Mouse (Mus musculus) myocyte (in vitro differentiated cells): ENCODE results near the gene Aff1. TPM values are rescaled to one million over a fixed set of nuclear protein-coding genes. Genes with fewer than 3 reads are reported as not detected.

Experiments used
- H3K27me3 ChIP-seq: one replicate; pipeline ENCODE4 v1.6.1; 2011; ENCODE audit not compliant: control insufficient read depth, insufficient read depth, insufficient read length
- H3K36me3 ChIP-seq: one replicate; pipeline ENCODE4 v1.6.1; 2011; ENCODE audit not compliant: control insufficient read depth, insufficient read depth
- H3K4me2 ChIP-seq: one replicate; pipeline ENCODE4 v1.6.1; 2011; ENCODE audit warnings: low read depth, control low read depth
- H3K4me3 ChIP-seq: one replicate; pipeline ENCODE4 v1.5.1; 2011; ENCODE audit warnings: mild to moderate bottlenecking, control low read depth, moderate library complexity
- H3K79me2 ChIP-seq: one replicate; pipeline ENCODE4 v1.6.1; 2011; ENCODE audit not compliant: control insufficient read depth, insufficient read depth
- H3ac ChIP-seq: one replicate; pipeline ENCODE4 v1.6.1; 2011; ENCODE audit not compliant: control insufficient read depth, insufficient read length
- CEBPB ChIP-seq: IDR thresholded peaks from 2 replicates; pipeline ENCODE4 v1.6.1; 2011; ENCODE audit warnings: mild to moderate bottlenecking, moderate library complexity; ENCODE audit not compliant: poor library complexity, insufficient read depth, severe bottlenecking
- E2F4 ChIP-seq: IDR thresholded peaks from one replicate; pipeline ENCODE4 v1.6.1; 2011; ENCODE audit warnings: mild to moderate bottlenecking, control low read depth, moderate library complexity; ENCODE audit not compliant: insufficient read depth
- MAX ChIP-seq: IDR thresholded peaks from one replicate; pipeline ENCODE4 v1.6.1; 2011; ENCODE audit warnings: low read depth, mild to moderate bottlenecking, control low read depth
- MYOD1 ChIP-seq, 3 experiments: IDR thresholded peaks; one replicate each; pipeline ENCODE4 v1.6.1; 2011; ENCODE audit warnings: control low read depth in 2 of 3, low read depth in 2 of 3, mild to moderate bottlenecking in 2 of 3, moderate library complexity in 1 of 3; ENCODE audit not compliant: insufficient read length in 2 of 3, control insufficient read depth in 1 of 3
- MYOG ChIP-seq, 3 experiments: IDR thresholded peaks; one replicate each; pipeline ENCODE4 v1.6.1; 2011; ENCODE audit warnings: control low read depth in 2 of 3, low read depth in 2 of 3, mild to moderate bottlenecking in 2 of 3; ENCODE audit not compliant: insufficient read length in 2 of 3, control insufficient read depth in 1 of 3, insufficient read depth in 1 of 3
- POLR2A ChIP-seq: IDR thresholded peaks from one replicate; pipeline ENCODE4 v1.6.1; 2011; ENCODE audit warnings: low read depth, mild to moderate bottlenecking, control low read depth, moderate library complexity; ENCODE audit not compliant: insufficient read length
- POLR2AphosphoS2 ChIP-seq: IDR thresholded peaks from one replicate; pipeline ENCODE4 v1.6.1; 2011; ENCODE audit warnings: low read depth, control low read depth; ENCODE audit not compliant: insufficient read length
- REST ChIP-seq: IDR thresholded peaks from one replicate; pipeline ENCODE4 v1.6.1; 2011; ENCODE audit warnings: mild to moderate bottlenecking, control low read depth, moderate library complexity; ENCODE audit not compliant: insufficient read depth, insufficient read length
- SRF ChIP-seq: IDR thresholded peaks from one replicate; pipeline ENCODE4 v1.6.1; 2011; ENCODE audit warnings: low read depth; ENCODE audit not compliant: control insufficient read depth, insufficient read length
- TCF12 ChIP-seq: IDR thresholded peaks from one replicate; pipeline ENCODE4 v1.6.1; 2011; ENCODE audit warnings: mild to moderate bottlenecking, control low read depth; ENCODE audit not compliant: poor library complexity, insufficient read depth, severe bottlenecking
- TCF3 ChIP-seq: IDR thresholded peaks from one replicate; pipeline ENCODE4 v1.6.1; 2011; ENCODE audit warnings: low read depth, control low read depth; ENCODE audit not compliant: insufficient read length
- USF1 ChIP-seq: IDR thresholded peaks from one replicate; pipeline ENCODE4 v1.6.1; 2011; ENCODE audit warnings: low read depth, mild to moderate bottlenecking, control low read depth, moderate library complexity
- polyA plus RNA-seq: library from polyadenylated mRNA; unstranded; fragments of >200 nt; fragmentation: generic; extraction: Trizol; gene quantifications from one replicate; pipeline ENCODE4 v1.2.1, GENCODE M21; 2012; ENCODE audit warnings: missing spikeins

Gene Aff1
- polyA plus RNA-seq, 1 experiment, result 16.4 TPM

DNA sequence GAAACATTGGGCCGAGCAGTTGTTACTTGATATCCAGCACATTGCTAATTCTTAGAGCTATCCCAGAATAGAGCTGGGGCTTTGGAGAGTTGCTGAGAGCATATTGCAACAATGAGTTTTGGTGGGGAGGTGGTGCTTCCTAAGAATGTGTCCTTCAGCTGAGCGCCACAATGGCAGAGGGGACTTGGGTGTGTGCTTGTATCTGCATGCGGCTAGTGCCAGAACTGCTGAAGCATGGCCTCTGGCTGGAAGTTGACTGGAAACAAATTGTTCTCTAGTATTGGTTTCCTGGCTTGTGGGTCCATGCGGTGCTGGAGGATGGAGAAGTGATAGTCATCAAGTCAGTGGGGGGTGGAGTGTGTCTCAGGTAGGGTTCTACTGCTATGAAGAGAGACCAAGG lies 13.2 kb downstream of the Aff1 start:
- no peaks in the 10 kb centered on the region for H3K27me3 ChIP-seq
- no peaks in the 10 kb centered on the region for H3K36me3 ChIP-seq
- H3K4me3 ChIP-seq, result no peak overlapping the region
- no peaks in the 10 kb centered on the region for H3K79me2 ChIP-seq
- no peak for TF ChIP-seq TCF3
- TF ChIP-seq MYOD1 (IDR thresholded peaks at IDR 0.05; ENCODE audit: control insufficient read depth in 1 of 3, insufficient read length in 2 of 3, low read depth in 2 of 3), result no peak
- no peak for TF ChIP-seq MYOG (IDR thresholded peaks at IDR 0.05; ENCODE audit: control insufficient read depth in 1 of 3, insufficient read depth in 1 of 3, insufficient read length in 2 of 3, low read depth in 2 of 3)
- TF ChIP-seq USF1, result no peak
- H3ac ChIP-seq, result no peak overlapping the region
- peak overlapping the region; percentile 3 for H3K4me2 ChIP-seq

- Histone ChIP-seq H3K4me2 (peak overlapping the region; percentile 12), H3K79me2 (no peaks in the 10 kb centered on the region), H3K4me3 (no peak overlapping the region), H3K27me3 (no peaks in the 10 kb centered on the region), H3K36me3 (no peaks in the 10 kb centered on the region), H3ac (no peak overlapping the region)
- TF ChIP-seq MYOD1 (IDR thresholded peaks at IDR 0.05; ENCODE audit: control insufficient read depth in 1 of 3, insufficient read length in 2 of 3, low read depth in 2 of 3), result peak in 1 of 3 experiments; percentile 16
- TF ChIP-seq REST, result no peak
Observed at GRCm38 (mm10) chr5:103705874-103706273, 13.7 kb downstream of the Aff1 start.

GRCm38 (mm10) chr5:103709044-103709443 lies 16.9 kb downstream of the Aff1 start:
- peak; percentile 81 for TF ChIP-seq USF1
- no peak for TF ChIP-seq SRF
- TF ChIP-seq POLR2A, result no peak
- TF ChIP-seq CEBPB, result no peak
- TF ChIP-seq MAX, result no peak
- Histone ChIP-seq H3K4me2 (no peak overlapping the region), H3K79me2 (no peaks in the 10 kb centered on the region), H3ac (no peak overlapping the region), H3K4me3 (no peak overlapping the region), H3K27me3 (no peaks in the 10 kb centered on the region), H3K36me3 (no peaks in the 10 kb centered on the region)

DNA sequence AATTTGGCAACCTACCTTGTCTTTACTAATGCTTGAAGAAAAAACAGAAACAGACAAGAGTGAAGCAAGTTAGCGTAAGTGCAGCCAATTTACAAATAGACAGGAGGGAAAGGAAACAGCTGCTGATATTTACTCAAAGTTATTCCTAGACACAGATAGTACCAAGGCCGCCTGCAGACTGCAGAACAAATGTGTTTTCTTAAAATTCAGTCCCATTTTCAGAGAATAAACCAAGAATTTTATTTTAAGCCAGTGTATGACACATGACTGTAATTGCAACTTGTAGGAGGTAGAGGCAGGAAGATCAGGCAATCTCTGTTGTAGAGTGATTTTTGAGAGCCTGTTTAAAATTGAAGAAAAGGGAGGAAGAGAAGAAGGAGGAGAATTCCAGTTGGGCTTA lies 19.7 kb downstream of the Aff1 start:
- TF ChIP-seq TCF3 (no peak), MYOD1 (IDR thresholded peaks at IDR 0.05; ENCODE audit: control insufficient read depth in 1 of 3, insufficient read length in 2 of 3, low read depth in 2 of 3) (no peak), REST (no peak), USF1 (no peak), E2F4 (no peak), SRF (no peak), TCF12 (no peak), CEBPB (no peak), POLR2A (no peak), MYOG (IDR thresholded peaks at IDR 0.05; ENCODE audit: control insufficient read depth in 1 of 3, insufficient read depth in 1 of 3, insufficient read length in 2 of 3, low read depth in 2 of 3) (no peak)

DNA sequence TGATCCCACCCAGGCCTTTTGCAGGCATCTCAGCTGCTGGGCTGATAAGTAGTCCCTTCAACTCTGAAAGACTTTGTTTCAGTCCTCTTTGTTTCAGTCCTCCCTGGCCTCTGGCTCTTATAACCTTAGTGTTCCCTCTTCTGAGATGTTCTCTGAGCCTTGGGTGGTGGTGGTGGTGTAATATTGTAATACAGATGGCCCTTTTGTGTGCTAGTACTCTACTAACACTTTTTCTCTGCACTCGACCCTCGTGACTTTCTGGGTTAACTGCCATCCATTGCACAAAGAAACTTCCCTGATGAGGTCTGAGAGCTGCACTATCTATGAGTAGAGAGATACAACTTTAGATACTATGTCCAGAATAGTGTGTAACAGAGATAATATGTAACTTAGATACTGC lies 21.2 kb downstream of the Aff1 start:
- Histone ChIP-seq H3K36me3 (no peaks in the 10 kb centered on the region), H3K4me2 (no peak overlapping the region), H3K4me3 (no peak overlapping the region), H3K27me3 (no peaks in the 10 kb centered on the region), H3ac (no peak overlapping the region), H3K79me2 (no peaks in the 10 kb centered on the region)
- TF ChIP-seq POLR2AphosphoS2, result no peak
- no peak for TF ChIP-seq SRF
- TF ChIP-seq MAX, result no peak
- TF ChIP-seq USF1, result no peak
- TF ChIP-seq POLR2A, result no peak
- no peak for TF ChIP-seq TCF12
- TF ChIP-seq CEBPB, result no peak
- TF ChIP-seq MYOD1 (IDR thresholded peaks at IDR 0.05; ENCODE audit: control insufficient read depth in 1 of 3, insufficient read length in 2 of 3, low read depth in 2 of 3), result no peak

More for the DNA sequence above, 19.7 kb downstream of the Aff1 start:
- Histone ChIP-seq H3K4me2 (peak overlapping the region; percentile 13), H3K27me3 (no peaks in the 10 kb centered on the region), H3ac (no peak overlapping the region), H3K4me3 (no peak overlapping the region), H3K79me2 (no peaks in the 10 kb centered on the region), H3K36me3 (no peaks in the 10 kb centered on the region)

DNA sequence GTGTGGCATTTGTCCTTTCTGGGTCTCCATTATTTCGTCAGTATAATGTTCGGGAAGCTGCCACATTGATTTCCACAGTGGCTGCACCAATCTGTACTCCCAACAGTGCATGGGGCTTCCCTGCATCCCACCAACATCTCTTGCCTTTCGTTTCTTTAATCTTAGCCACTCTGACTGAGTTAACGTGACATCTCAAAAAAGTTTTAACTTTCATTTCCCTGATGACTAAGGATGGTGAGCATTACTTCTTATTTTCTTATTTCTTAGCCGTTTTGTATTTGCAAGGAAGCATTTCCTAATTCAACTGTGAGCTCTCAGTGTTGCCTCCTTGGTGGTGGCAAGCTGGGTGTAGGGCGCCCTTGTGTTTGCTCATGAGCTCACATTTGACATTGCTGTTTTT lies 22.8 kb downstream of the Aff1 start:
- no peaks in the 10 kb centered on the region for H3K27me3 ChIP-seq
- H3K4me3 ChIP-seq, result no peak overlapping the region
- H3K36me3 ChIP-seq, result no peaks in the 10 kb centered on the region
- H3ac ChIP-seq, result no peak overlapping the region
- H3K79me2 ChIP-seq, result no peaks in the 10 kb centered on the region
- TF ChIP-seq USF1 (no peak), POLR2A (no peak), MYOD1 (IDR thresholded peaks at IDR 0.05; ENCODE audit: control insufficient read depth in 1 of 3, insufficient read length in 2 of 3, low read depth in 2 of 3) (no peak), CEBPB (no peak), REST (no peak), E2F4 (no peak), POLR2AphosphoS2 (no peak), TCF3 (no peak), MAX (no peak), MYOG (IDR thresholded peaks at IDR 0.05; ENCODE audit: control insufficient read depth in 1 of 3, insufficient read depth in 1 of 3, insufficient read length in 2 of 3, low read depth in 2 of 3) (no peak), TCF12 (no peak), SRF (no peak)
- no peak overlapping the region for H3K4me2 ChIP-seq
